Mouse (Mus musculus): ENCODE data around the gene Pfdn5.

Gene Pfdn5

GRCm38 (mm10) chr15:102326022-102326576 is at the start of gene Pfdn5:
Pfdn5 (plus strand) TSS chr15:102326116.
- peak; percentile 87 for DNase-seq (ENCODE audit: low spot score)

- no peak for DNase-seq (ENCODE audit: low spot score)
Measured at GRCm38 (mm10) chr15:102278726-102279091, 47.2 kb upstream of the Pfdn5 start.

GRCm38 (mm10) chr15:102279092-102279782 is 46.7 kb upstream of the Pfdn5 start, which contains the start of gene Mfsd5:
Mfsd5 (plus strand) TSS chr15:102279454.
- peak; percentile 92 for DNase-seq (ENCODE audit: low spot score)

- no peak for DNase-seq (ENCODE audit: low spot score)
Measured at GRCm38 (mm10) chr15:102279783-102280520, 46.0 kb upstream of the Pfdn5 start.

GRCm38 (mm10) chr15:102280623-102281022 is 45.3 kb upstream of the Pfdn5 start:
- DNase-seq (ENCODE audit: low spot score) = no peak

GRCm38 (mm10) chr15:102282463-102283292 is 43.2 kb upstream of the Pfdn5 start:
- DNase-seq (ENCODE audit: low spot score) = no peak

- DNase-seq (ENCODE audit: low spot score) = no peak
Measured at GRCm38 (mm10) chr15:102283648-102284047, 42.3 kb upstream of the Pfdn5 start.

- DNase-seq (ENCODE audit: low spot score) = peak; percentile 79
Measured at GRCm38 (mm10) chr15:102287395-102287794, 38.5 kb upstream of the Pfdn5 start.

- DNase-seq (ENCODE audit: low spot score) = peak; percentile 90
Measured at GRCm38 (mm10) chr15:102295633-102296367, 30.1 kb upstream of the Pfdn5 start, which contains the start of gene Espl1. Espl1 (plus strand) TSS chr15:102296266.

- no peak for DNase-seq (ENCODE audit: low spot score)
Measured at GRCm38 (mm10) chr15:102296368-102297006, 29.4 kb upstream of the Pfdn5 start.

- no peak for DNase-seq (ENCODE audit: low spot score)
Measured at GRCm38 (mm10) chr15:102302542-102302941, 23.4 kb upstream of the Pfdn5 start.

- DNase-seq (ENCODE audit: low spot score) = no peak
Measured at GRCm38 (mm10) chr15:102308717-102309116, 17.2 kb upstream of the Pfdn5 start.

GRCm38 (mm10) chr15:102310074-102310845 is 15.7 kb upstream of the Pfdn5 start:
- DNase-seq (ENCODE audit: low spot score) = peak; percentile 41

- no peak for DNase-seq (ENCODE audit: low spot score)
Measured at GRCm38 (mm10) chr15:102311489-102311888, 14.4 kb upstream of the Pfdn5 start.

GRCm38 (mm10) chr15:102315292-102315691 is 10.6 kb upstream of the Pfdn5 start:
- DNase-seq (ENCODE audit: low spot score) = no peak

- peak; percentile 67 for DNase-seq (ENCODE audit: low spot score)
Measured at GRCm38 (mm10) chr15:102316263-102316662, 9.7 kb upstream of the Pfdn5 start.

GRCm38 (mm10) chr15:102324654-102325473 is 1.1 kb upstream of the Pfdn5 start:
- peak; percentile 51 for DNase-seq (ENCODE audit: low spot score)

- DNase-seq (ENCODE audit: low spot score) = no peak
Measured at GRCm38 (mm10) chr15:102326892-102327291, 976 bp downstream of the Pfdn5 start.

- DNase-seq (ENCODE audit: low spot score) = peak; percentile 91
Measured at GRCm38 (mm10) chr15:102331610-102332015, 5.7 kb downstream of the Pfdn5 start, which contains the start of gene Myg1. Myg1 (plus strand) TSS chr15:102331709.

Data from adipocyte (in vitro differentiated cells).